Mouse (Mus musculus): ENCODE results near the gene Gas2.

GRCm38 (mm10) chr7:51867983-51868382 is 6.2 kb downstream of the Gas2 start:
- TF ChIP-seq GATA1 (IDR thresholded peaks at IDR 0.05; ENCODE audit: borderline replicate concordance, low read length) (no peak), FLI1 (IDR thresholded peaks at IDR 0.05; ENCODE audit: low read length) (no peak)
